Mouse (Mus musculus): ENCODE measurements around the gene Dapk3. TPM values are rescaled to one million over a fixed set of nuclear protein-coding genes. Genes with fewer than 3 reads are reported as not detected.

The Dapk3 gene
- polyA plus RNA-seq, 1 experiment from 2014 or later = 41.7 TPM

DNA sequence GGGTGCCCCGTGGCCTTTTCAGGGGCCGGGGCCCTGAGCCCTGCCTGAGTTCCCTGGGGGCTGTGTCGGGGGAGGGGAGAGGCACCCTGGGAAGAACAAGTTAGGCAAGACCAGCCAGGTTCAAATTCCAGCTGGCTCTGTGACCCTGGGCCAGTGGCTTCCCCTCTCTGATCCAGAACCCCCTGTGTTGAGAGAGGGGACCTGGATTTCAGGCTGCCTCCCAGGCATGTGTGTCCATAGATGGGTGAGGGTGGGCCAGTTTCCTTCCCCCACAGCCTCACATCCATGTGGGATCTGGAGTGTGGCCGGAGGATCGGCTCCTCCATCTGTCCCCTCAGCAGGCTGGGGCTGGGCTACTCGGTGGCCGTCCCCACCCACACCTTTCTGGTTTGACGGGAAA lies 42.8 kb upstream of the Dapk3 start:
- Histone ChIP-seq H3K4me3 (peak overlapping the region; percentile 99), H3K27me3 (replicated peaks) (no peaks in the 10 kb centered on the region), H3K4me2 (peak overlapping the region; percentile 99), H3K4me1 (peaks cover 73% of the 10 kb centered on the region), H3K9ac (peak overlapping the region; percentile 95), H3K9me3 (replicated peaks) (no peaks in the 10 kb centered on the region), H3K27ac (peak overlapping the region; percentile 89), H3K36me3 (peaks cover 67% of the 10 kb centered on the region)
- WGBS (ENCODE audit: insufficient replicate concordance) = 33% methylated on average over 8 of the region's 8 CpGs
- no peak for ATAC-seq

DNA sequence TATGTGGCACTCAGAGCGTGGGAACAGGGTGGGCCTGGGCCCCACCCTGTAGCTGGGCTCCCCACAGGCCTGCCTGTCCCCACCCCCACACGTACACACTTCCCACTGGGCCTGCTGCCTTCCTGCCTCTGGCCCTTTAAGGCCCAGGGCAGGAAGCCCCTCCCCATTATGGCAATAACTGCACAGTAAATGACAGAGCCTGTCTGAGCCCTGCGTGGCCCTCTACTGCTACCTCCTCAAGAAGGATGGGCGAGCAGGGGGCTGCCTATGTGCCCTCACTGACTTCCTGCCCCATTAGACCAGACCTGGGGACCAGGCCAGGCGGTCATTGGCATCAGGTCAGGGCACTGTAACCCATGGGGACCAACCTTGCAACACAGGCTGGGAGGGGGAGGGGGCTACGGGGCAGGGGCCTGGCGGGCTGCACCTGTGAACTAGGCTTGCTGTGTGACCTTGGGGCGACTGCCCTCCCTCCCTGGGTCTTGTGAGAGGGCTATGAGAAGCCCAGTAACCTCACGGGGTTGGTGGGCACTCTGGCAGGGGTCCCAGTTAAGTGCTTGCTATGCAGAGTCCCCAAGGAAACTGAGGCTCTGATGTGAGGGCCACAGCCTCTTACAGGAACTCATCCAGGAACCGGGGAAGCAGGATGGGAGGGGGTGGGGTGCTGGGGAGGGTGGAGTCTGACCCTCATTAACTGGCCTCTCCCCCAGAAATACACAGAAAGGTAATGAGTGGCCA lies 41.9 kb upstream of the Dapk3 start:
- Histone ChIP-seq H3K4me3 (peak overlapping the region; percentile 99), H3K9me3 (replicated peaks) (no peaks in the 10 kb centered on the region), H3K36me3 (peaks cover 76% of the 10 kb centered on the region), H3K4me1 (peaks cover 74% of the 10 kb centered on the region), H3K27ac (peak overlapping the region; percentile 89), H3K27me3 (replicated peaks) (no peaks in the 10 kb centered on the region), H3K9ac (peak overlapping the region; percentile 95), H3K4me2 (peak overlapping the region; percentile 99)
- 47% methylated on average over 10 of the region's 10 CpGs for WGBS (ENCODE audit: insufficient replicate concordance)
- no peak for ATAC-seq

DNA sequence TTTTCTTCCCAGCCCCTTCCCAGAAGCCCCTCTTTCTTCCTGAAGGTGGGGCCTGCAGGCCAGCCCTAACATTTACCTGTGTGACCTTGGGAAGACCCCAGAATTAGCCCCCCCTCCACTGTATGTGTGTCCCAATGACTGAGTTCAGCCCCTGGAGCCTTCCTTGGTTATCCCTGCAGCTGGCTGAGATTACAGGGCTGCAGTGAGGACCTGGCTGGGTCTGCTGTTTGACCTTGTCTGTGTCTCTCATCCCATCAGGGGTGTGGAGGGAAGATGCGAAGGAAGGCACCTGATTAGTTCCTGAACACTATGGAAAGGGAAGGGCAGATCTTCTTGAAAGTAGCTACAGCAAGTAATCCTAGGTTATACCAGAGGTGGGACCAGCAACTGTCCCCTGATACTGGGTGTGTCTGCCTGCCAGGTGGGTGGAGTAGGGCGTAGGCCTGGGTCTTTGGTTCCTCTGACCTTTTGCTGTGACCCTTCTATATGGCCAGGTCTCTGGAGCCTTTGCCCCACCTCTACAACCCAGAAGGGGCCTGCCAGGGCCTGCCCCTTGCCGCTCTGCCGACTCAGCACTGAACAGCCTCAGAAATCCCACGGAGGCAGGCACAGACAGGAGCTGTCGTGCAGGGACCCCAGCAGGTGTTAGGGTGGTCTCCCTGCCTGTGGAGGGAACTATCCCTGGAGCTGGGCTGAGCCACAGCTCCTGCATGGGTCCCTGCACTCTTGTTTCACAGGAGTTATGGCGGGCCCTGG lies 41.2 kb upstream of the Dapk3 start:
- Histone ChIP-seq H3K36me3 (peaks cover 83% of the 10 kb centered on the region), H3K4me3 (peak overlapping the region; percentile 99)
- WGBS (ENCODE audit: insufficient replicate concordance) = 77% methylated on average over 7 of the region's 7 CpGs

DNA sequence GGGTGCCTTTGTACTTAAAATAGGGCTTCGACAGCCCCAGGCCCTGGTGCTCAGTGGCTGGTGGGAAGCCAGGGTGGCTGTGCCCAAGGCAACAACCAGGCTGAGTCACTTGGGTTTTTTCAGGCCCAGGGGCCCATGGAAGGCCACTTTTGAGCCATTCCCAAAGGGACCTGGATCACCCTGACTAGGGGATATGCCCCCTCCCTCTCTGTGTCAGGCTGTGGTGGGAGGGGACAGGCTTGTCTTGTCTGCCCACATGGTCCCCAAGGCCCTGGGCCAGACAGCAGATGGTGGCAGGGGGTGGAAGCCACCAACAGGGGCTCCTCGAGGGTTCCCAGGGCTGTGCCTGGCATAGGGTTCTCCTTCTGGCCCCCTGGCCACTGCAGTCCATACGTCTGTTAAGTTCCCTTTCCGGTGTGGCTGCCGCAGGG lies 40.2 kb upstream of the Dapk3 start:
- Histone ChIP-seq H3K4me2 (peak overlapping the region; percentile 99; the same call in 1 of the 2 replicates), H3K36me3 (peaks cover 92% of the 10 kb centered on the region), H3K9ac (peak overlapping the region; percentile 95; the same call in 1 of the 2 replicates), H3K4me3 (no peak overlapping the region), H3K27ac (peak overlapping the region; percentile 89), H3K4me1 (peaks cover 85% of the 10 kb centered on the region), H3K9me3 (replicated peaks) (no peaks in the 10 kb centered on the region), H3K27me3 (replicated peaks) (no peaks in the 10 kb centered on the region)
- WGBS (ENCODE audit: insufficient replicate concordance) = 78% methylated on average over 5 of the region's 5 CpGs
- ATAC-seq = no peak

More for the DNA sequence above, 41.2 kb upstream of the Dapk3 start:
- H3K4me2 ChIP-seq = peak overlapping the region; percentile 99
- no peak for ATAC-seq
- H3K9me3 ChIP-seq (replicated peaks) = no peaks in the 10 kb centered on the region
- peaks cover 81% of the 10 kb centered on the region for H3K4me1 ChIP-seq
- H3K9ac ChIP-seq = peak overlapping the region; percentile 95
- H3K27me3 ChIP-seq (replicated peaks) = no peaks in the 10 kb centered on the region
- H3K27ac ChIP-seq = peak overlapping the region; percentile 89

DNA sequence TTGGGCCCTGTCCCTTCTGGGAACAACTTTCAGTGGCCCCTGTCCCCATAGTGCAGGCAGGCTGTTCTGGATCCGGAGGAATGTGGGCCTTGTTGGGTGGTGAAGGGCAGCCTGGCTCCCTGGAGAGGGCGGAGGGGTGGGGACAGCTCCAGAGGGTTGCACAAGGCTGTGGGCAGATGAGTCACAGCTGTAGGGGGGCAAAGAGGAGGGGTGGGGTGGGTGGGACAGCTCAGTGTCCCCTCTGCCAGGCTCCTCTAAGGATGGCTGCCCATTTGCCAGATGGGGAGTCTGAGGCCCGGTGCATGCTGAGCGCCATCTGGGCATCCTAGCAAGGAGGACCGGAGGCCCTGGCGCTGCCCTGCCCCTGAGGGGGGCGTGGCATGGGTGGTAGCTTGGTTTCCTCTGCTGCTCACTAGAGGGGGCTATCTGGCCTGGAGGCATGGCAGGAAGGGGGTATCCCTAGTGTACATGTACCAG lies 39.6 kb upstream of the Dapk3 start:
- H3K4me3 ChIP-seq = no peak overlapping the region
- peaks cover 99% of the 10 kb centered on the region for H3K36me3 ChIP-seq
- peaks cover 85% of the 10 kb centered on the region for H3K4me1 ChIP-seq
- ATAC-seq = no peak
- no peak overlapping the region for H3K9ac ChIP-seq
- 87% methylated on average over 7 of the region's 7 CpGs for WGBS (ENCODE audit: insufficient replicate concordance)
- no peak overlapping the region for H3K4me2 ChIP-seq
- 0 out of 2 replicates have a peak overlapping the region, but pooled peaks have one; percentile 89 for H3K27ac ChIP-seq
- no peaks in the 10 kb centered on the region for H3K27me3 ChIP-seq (replicated peaks)
- H3K9me3 ChIP-seq (replicated peaks) = no peaks in the 10 kb centered on the region

DNA sequence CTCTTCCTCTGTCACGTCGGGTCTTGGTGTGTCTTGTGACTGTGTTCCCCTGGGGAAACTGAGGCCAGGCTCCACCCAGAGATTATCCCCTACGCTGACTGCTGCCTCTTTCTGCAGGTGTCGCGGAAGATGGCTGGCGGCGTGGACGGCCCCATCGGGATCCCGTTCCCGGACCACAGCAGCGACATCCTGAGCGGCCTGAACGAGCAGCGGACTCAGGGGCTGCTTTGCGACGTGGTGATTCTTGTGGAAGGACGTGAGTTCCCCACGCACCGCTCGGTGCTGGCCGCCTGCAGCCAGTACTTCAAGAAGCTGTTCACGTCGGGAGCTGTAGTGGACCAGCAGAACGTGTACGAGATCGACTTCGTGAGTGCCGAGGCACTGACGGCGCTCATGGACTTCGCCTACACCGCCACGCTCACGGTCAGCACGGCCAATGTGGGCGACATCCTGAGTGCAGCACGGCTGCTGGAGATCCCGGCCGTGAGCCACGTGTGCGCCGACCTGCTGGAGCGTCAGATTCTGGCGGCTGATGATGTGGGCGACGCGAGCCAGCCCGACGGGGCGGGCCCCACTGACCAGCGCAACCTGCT lies 38.9 kb upstream of the Dapk3 start:
- no peak for ATAC-seq
- Histone ChIP-seq H3K4me3 (no peak overlapping the region), H3K9me3 (replicated peaks) (no peaks in the 10 kb centered on the region), H3K27ac (no peak overlapping the region), H3K36me3 (peaks cover 100% of the 10 kb centered on the region), H3K9ac (no peak overlapping the region), H3K4me1 (peaks cover 78% of the 10 kb centered on the region), H3K27me3 (replicated peaks) (no peaks in the 10 kb centered on the region), H3K4me2 (no peak overlapping the region)
- 96% methylated on average over 52 of the region's 52 CpGs for WGBS (ENCODE audit: insufficient replicate concordance)

DNA sequence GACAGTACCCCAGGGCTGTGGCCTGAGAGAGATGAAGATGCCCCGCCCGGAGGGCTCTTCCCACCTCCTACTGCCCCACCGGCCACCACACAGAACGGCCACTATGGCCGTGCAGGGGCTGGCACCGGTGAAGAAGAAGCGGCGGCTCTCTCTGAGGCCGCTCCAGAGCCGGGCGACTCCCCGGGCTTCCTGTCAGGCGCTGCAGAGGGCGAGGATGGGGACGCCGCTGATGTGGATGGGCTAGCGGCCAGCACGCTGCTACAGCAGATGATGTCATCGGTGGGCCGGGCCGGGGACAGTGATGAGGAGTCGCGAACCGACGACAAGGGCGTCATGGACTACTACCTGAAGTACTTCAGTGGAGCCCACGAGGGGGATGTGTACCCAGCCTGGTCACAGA lies 38.1 kb upstream of the Dapk3 start:
- peaks cover 73% of the 10 kb centered on the region for H3K4me1 ChIP-seq
- ATAC-seq = no peak
- H3K9ac ChIP-seq = no peak overlapping the region
- no peak overlapping the region for H3K27ac ChIP-seq
- 89% methylated on average over 27 of the region's 27 CpGs for WGBS (ENCODE audit: insufficient replicate concordance)
- no peak overlapping the region for H3K4me2 ChIP-seq
- H3K9me3 ChIP-seq (replicated peaks) = no peaks in the 10 kb centered on the region
- H3K4me3 ChIP-seq = no peak overlapping the region
- H3K36me3 ChIP-seq = peaks cover 100% of the 10 kb centered on the region
- H3K27me3 ChIP-seq (replicated peaks) = no peaks in the 10 kb centered on the region

DNA sequence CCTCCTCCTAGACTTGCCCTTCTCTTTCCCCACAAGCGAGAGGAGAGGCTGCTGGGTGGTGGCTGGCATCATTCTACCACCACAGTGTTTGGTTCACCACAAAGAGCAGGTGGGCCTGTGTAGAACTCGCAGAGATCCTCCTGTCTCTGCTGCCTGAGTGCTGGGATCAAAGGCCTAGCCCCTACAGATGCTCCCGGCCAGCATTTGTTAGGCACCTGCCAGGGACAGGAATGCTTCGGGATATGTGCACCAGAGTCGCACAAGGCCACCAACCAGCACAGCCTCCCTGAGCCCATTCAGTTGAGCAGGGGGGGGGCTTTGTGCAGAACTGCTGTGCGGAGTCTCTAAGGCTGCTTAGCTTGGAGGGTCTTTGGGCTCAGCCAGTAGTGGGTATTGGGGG lies 37.5 kb upstream of the Dapk3 start:
- Histone ChIP-seq H3K9ac (no peak overlapping the region), H3K27ac (no peak overlapping the region), H3K27me3 (replicated peaks) (no peaks in the 10 kb centered on the region), H3K4me1 (peaks cover 73% of the 10 kb centered on the region), H3K4me2 (peak overlapping the region; percentile 23; the same call in 1 of the 2 replicates), H3K9me3 (replicated peaks) (no peaks in the 10 kb centered on the region), H3K4me3 (no peak overlapping the region), H3K36me3 (peaks cover 100% of the 10 kb centered on the region)
- WGBS (ENCODE audit: insufficient replicate concordance) = 87% methylated on average over 6 of the region's 6 CpGs
- no peak for ATAC-seq

DNA sequence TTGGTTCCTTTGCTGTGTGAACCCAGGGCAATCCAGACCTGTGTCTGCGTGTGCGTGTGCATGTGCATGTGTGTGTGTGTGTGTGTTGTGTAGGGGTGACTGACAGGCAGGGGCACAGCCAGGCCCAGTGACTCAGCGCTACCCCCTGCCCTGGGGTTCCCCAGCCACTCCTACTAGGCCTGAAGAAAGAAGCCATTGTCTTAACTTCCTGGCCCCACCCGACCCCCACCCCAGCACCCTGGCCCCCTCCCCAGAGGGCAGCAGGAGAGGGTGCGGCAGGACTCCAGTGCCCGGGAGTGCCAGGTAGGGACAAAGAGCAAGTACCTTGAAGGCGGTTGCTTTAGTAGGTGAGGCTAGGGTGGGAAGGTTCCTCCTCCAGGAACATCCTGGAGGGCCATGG lies 37.0 kb upstream of the Dapk3 start:
- H3K4me3 ChIP-seq = no peak overlapping the region
- peak overlapping the region; percentile 46; the same call in 1 of the 2 replicates for H3K27ac ChIP-seq
- WGBS (ENCODE audit: insufficient replicate concordance) = 79% methylated on average over 7 of the region's 7 CpGs
- ATAC-seq = no peak
- H3K4me2 ChIP-seq = peak overlapping the region; percentile 23; the same call in 1 of the 2 replicates
- H3K27me3 ChIP-seq (replicated peaks) = no peaks in the 10 kb centered on the region
- H3K4me1 ChIP-seq = peaks cover 71% of the 10 kb centered on the region
- no peaks in the 10 kb centered on the region for H3K9me3 ChIP-seq (replicated peaks)
- peaks cover 100% of the 10 kb centered on the region for H3K36me3 ChIP-seq
- no peak overlapping the region for H3K9ac ChIP-seq

DNA sequence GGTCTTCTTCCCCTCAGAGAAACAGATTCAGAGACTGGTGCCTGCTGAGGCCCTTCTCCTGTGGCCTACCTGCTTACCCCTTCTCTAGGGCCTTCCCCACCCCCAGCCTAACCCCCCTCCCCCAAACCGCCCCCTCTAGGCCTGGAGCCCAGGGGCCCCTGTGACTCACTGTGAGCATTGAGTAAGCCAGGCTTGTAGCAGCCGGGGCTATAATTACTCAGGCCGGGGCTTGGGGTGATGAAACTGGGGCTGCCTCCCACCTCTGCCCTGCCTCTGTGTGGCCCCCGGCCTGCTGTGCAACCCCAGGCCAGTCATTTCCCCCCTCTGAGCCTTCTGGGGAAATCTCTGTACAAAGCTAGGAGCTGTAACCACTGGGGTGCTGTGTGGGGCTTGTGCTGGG lies 36.5 kb upstream of the Dapk3 start:
- no peak for ATAC-seq
- no peaks in the 10 kb centered on the region for H3K27me3 ChIP-seq (replicated peaks)
- H3K9me3 ChIP-seq (replicated peaks) = no peaks in the 10 kb centered on the region
- H3K4me3 ChIP-seq = no peak overlapping the region
- H3K4me1 ChIP-seq = peaks cover 70% of the 10 kb centered on the region
- no peak overlapping the region for H3K9ac ChIP-seq
- H3K4me2 ChIP-seq = peak overlapping the region; percentile 23; the same call in 1 of the 2 replicates
- 0 out of 2 replicates have a peak overlapping the region, but pooled peaks have one; percentile 11 for H3K27ac ChIP-seq
- H3K36me3 ChIP-seq = peaks cover 99% of the 10 kb centered on the region
- WGBS (ENCODE audit: insufficient replicate concordance) = 78% methylated on average over 4 of the region's 4 CpGs

DNA sequence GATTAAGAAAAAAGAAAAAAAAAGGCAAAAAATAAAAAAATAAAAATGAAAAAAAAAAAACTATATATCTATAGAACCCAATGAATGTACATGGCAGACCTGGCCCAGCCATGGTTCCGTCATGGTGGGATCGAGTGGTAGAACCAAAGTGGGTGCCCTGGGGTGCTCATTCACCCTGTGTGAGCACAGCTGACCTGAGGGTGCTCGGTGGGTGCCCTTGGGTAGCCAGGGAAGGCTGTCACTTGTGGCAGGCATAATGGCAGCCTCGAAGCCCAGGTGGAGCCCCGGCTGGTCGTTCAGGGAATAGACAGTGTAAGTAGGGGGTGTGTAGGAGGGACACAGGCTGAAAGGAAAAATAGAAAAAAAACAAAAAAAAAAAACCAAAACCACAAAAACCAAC lies 31.5 kb upstream of the Dapk3 start:
- Histone ChIP-seq H3K27me3 (replicated peaks) (no peaks in the 10 kb centered on the region), H3K4me1 (peaks cover 32% of the 10 kb centered on the region), H3K36me3 (peaks cover 94% of the 10 kb centered on the region), H3K4me2 (no peak overlapping the region), H3K9ac (no peak overlapping the region), H3K27ac (no peak overlapping the region), H3K9me3 (replicated peaks) (no peaks in the 10 kb centered on the region), H3K4me3 (no peak overlapping the region)
- no peak for ATAC-seq
- WGBS (ENCODE audit: insufficient replicate concordance) = 59% methylated on average over 6 of the region's 6 CpGs

All from liver, embryonic 12.5 days (tissue).